22 mouse cellular contexts compared by ENCODE assay signal in genomic region chr1:87275151-87275550, GRCm38 (mm10). TPM values are rescaled to one million over a fixed set of nuclear protein-coding genes. Genes with fewer than 3 reads are reported as not detected.
DNase-seq lines count a peak whose midpoint lies in the region; ATAC-seq and TF ChIP-seq lines count a peak whose summit lies in the region.
"Had no signal": no experiment of that assay in that cellular context is flagged by ENCODE, and none has a peak within 500 bp of the region (broad histone marks: within the 10 kb centered on the region; RNA-seq: fewer than 3 reads in every experiment).

No protein-coding gene starts in this region.

- H3K4me1 ChIP-seq in kidney, adult 2 months (ENCODE audit: control insufficient read depth, insufficient read depth, low read length), result peaks cover 11% of the 10 kb centered on the region; the same call in 1 of the 2 replicates
- peaks cover 32% of the 10 kb centered on the region for H3K4me1 ChIP-seq in kidney, embryonic 15.5 days
- peaks cover 25% of the 10 kb centered on the region for H3K4me1 ChIP-seq in kidney, postnatal 0 days (replicated peaks; ENCODE audit: insufficient read depth, low read length)

- WGBS in kidney, adult 2 months, result 44% methylated on average over 12 of the region's 12 CpGs
- WGBS in kidney, embryonic 15.5 days, result 56% methylated on average over 12 of the region's 12 CpGs
- WGBS in kidney, postnatal 0 days, result 57% methylated on average over 12 of the region's 12 CpGs

- peak; percentile 85 for DNase-seq in kidney, adult 2 months
- no peak for DNase-seq in kidney, postnatal 0 days (ENCODE audit: low spot score)
- DNase-seq in kidney, postnatal 14 days, result peak; percentile 54
- DNase-seq in ovary, postnatal 10 days (ENCODE audit: low spot score), result no peak
- no peak for DNase-seq in cerebellum, postnatal 36 days
- DNase-seq: adrenal gland, adult 8-10 months; adrenal gland, postnatal 25 days; cerebellum, adult 11-12 months; cerebellum, adult 8-10 months; cerebellum, postnatal 10 days; forebrain, postnatal 0 days; gastrocnemius, adult 2 months; gastrocnemius, postnatal 14 days; heart, adult 11 months had no signal

- H3K4me2 ChIP-seq in kidney, embryonic 15.5 days, result no peak overlapping the region
- no peak overlapping the region for H3K4me2 ChIP-seq in kidney, postnatal 0 days (ENCODE audit: low read length)
- H3K4me2 ChIP-seq: forebrain, embryonic 13.5 days; heart, embryonic 11.5 days; hindbrain, embryonic 12.5 days had no signal

- H3K9me3 ChIP-seq in kidney, embryonic 15.5 days (replicated peaks), result no peaks in the 10 kb centered on the region
- H3K9me3 ChIP-seq in kidney, postnatal 0 days (replicated peaks; ENCODE audit: low read length), result no peaks in the 10 kb centered on the region
- H3K9me3 ChIP-seq: forebrain, embryonic 10.5 days; forebrain, embryonic 13.5 days; hindbrain, embryonic 12.5 days had no signal

- ATAC-seq in kidney, embryonic 15.5 days (replicated peaks; ENCODE audit: low FRiP score), result no peak
- 0 out of 2 replicates have a peak, but pooled peaks have one; percentile 26 for ATAC-seq in kidney, postnatal 0 days (replicated peaks; ENCODE audit: low FRiP score, low read depth)
- ATAC-seq: CD4-positive, CD25-positive, alpha-beta regulatory T cell, adult 4 months; forebrain, embryonic 13.5 days; forebrain, postnatal 0 days; hindbrain, embryonic 16.5 days had no signal

- H3K27me3 ChIP-seq in kidney, adult 2 months (replicated peaks; ENCODE audit: control insufficient read depth, insufficient read depth, low read length), result no peaks in the 10 kb centered on the region
- no peaks in the 10 kb centered on the region for H3K27me3 ChIP-seq in kidney, embryonic 15.5 days
- H3K27me3 ChIP-seq in kidney, postnatal 0 days (ENCODE audit: insufficient read depth, low read length), result no peaks in the 10 kb centered on the region
- H3K27me3 ChIP-seq: forebrain, embryonic 13.5 days had no signal

- H3K4me3 ChIP-seq in kidney, adult 2 months (ENCODE audit: insufficient read depth, low read depth, low read length), result no peak overlapping the region
- H3K4me3 ChIP-seq in kidney, embryonic 15.5 days (replicated peaks), result no peak overlapping the region
- H3K4me3 ChIP-seq in kidney, postnatal 0 days (replicated peaks; ENCODE audit: low read depth, low read length), result no peak overlapping the region
- H3K4me3 ChIP-seq: forebrain, embryonic 10.5 days; forebrain, embryonic 13.5 days; gastrocnemius, adult 2 months; hindbrain, embryonic 12.5 days had no signal

- no peak for TF ChIP-seq CTCF in kidney, adult 2 months (conservative IDR thresholded peaks at IDR 0.05; ENCODE audit: insufficient read depth, insufficient read length, low read depth, low read length)
- TF ChIP-seq CTCF in kidney, postnatal 0 days (IDR thresholded peaks at IDR 0.05; ENCODE audit: low read depth), result no peak

- H3K27ac ChIP-seq in kidney, adult 2 months (ENCODE audit: insufficient read depth, low read depth, low read length), result peak overlapping the region; percentile 17; the same call in 1 of the 2 replicates
- no peak overlapping the region for H3K27ac ChIP-seq in kidney, embryonic 15.5 days
- H3K27ac ChIP-seq in kidney, postnatal 0 days, result no peak overlapping the region
- H3K27ac ChIP-seq: forebrain, embryonic 10.5 days; forebrain, embryonic 13.5 days; gastrocnemius, adult 2 months; hindbrain, embryonic 12.5 days had no signal

- no peaks in the 10 kb centered on the region for H3K36me3 ChIP-seq in kidney, adult 2 months (ENCODE audit: control insufficient read depth, insufficient read depth, low read length)
- no peaks in the 10 kb centered on the region for H3K36me3 ChIP-seq in kidney, embryonic 15.5 days
- no peaks in the 10 kb centered on the region for H3K36me3 ChIP-seq in kidney, postnatal 0 days (ENCODE audit: insufficient read depth, low read length)
- H3K36me3 ChIP-seq: forebrain, embryonic 10.5 days; hindbrain, embryonic 12.5 days had no signal

- no peak for TF ChIP-seq POLR2A in kidney, adult 2 months (IDR thresholded peaks at IDR 0.05; ENCODE audit: low read depth, low read length)

- H3K9ac ChIP-seq in kidney, embryonic 15.5 days, result no peak overlapping the region
- H3K9ac ChIP-seq in kidney, postnatal 0 days (ENCODE audit: low read depth, low read length), result no peak overlapping the region
- H3K9ac ChIP-seq: forebrain, embryonic 13.5 days; forebrain, postnatal 0 days; hindbrain, embryonic 12.5 days had no signal

RNA-seq across cellular contexts. Expression of gene Efhd1, which starts 11.0 kb away (rescaled TPM):
- 152 and 161 TPM in 2 replicates for polyA plus RNA-seq in kidney, adult 2 months (2012; rRNA removed)
- polyA plus RNA-seq in kidney, embryonic 15.5 days (2015; fragmentation: Nextera tagmentation; extraction: Ambion mirVana), result 5.7 and 5.8 TPM in 2 replicates
- 40.4 and 42.5 TPM in 2 replicates for polyA plus RNA-seq in kidney, postnatal 0 days (2015; fragmentation: Nextera tagmentation; extraction: Ambion mirVana)
- polyA plus RNA-seq: heart, embryonic 14.5 days had no signal

RNA-seq across cellular contexts. Expression of gene Gigyf2, which starts 51.6 kb away (rescaled TPM):
- 40.4 and 47.1 TPM in 2 replicates for polyA plus RNA-seq in kidney, adult 2 months (2012; rRNA removed)
- polyA plus RNA-seq in kidney, embryonic 15.5 days (2015; fragmentation: Nextera tagmentation; extraction: Ambion mirVana), result 60.7 and 64.8 TPM in 2 replicates
- 44.1 and 50.6 TPM in 2 replicates for polyA plus RNA-seq in kidney, postnatal 0 days (2015; fragmentation: Nextera tagmentation; extraction: Ambion mirVana)

Comparison
In these comparisons a context has a peak if more than half of its experiments do, and no peak if none do; other contexts are left out.
1. DNase-seq: peak in kidney, adult 2 months (single experiment) and kidney, postnatal 14 days (single experiment); none in kidney, postnatal 0 days (single experiment), ovary, postnatal 10 days (single experiment) and cerebellum, postnatal 36 days (0 of 2).